Mouse (Mus musculus) heart, adult 2 months (tissue): ENCODE measurements around the gene Itga2b.
"Not testable (repeated sequence)": the region's sequence is repeated elsewhere in the genome, so short reads cannot be mapped to it uniquely, and the experiment has no call there.

ENCODE experiments used
- CTCF ChIP-seq: fragments of 200-600 bp; IDR thresholded peaks from 2 replicates; pipeline ENCODE4 v1.8.1; 2022; ENCODE audit warnings: antibody characterized with exemption, mild to moderate bottlenecking, moderate library complexity
- POLR2A ChIP-seq: fragments of 200-500 bp; IDR thresholded peaks from 2 replicates; pipeline ENCODE4 v1.6.1; 2011; ENCODE audit warnings: mild to moderate bottlenecking, low read depth, low read length, control low read depth; ENCODE audit not compliant: insufficient read depth

GRCm38 (mm10) chr11:102410345-102410744 is 59.6 kb downstream of the Itga2b start:
- not testable (repeated sequence) for TF ChIP-seq CTCF, POLR2A
